Mouse (Mus musculus) myocyte (in vitro differentiated cells): ENCODE measurements around the gene Zc3h7a.

Experiments used
- E2F4 ChIP-seq: IDR thresholded peaks from one replicate; pipeline ENCODE4 v1.6.1; 2011; ENCODE audit warnings: mild to moderate bottlenecking, control low read depth, moderate library complexity; ENCODE audit not compliant: insufficient read depth
- MAX ChIP-seq: IDR thresholded peaks from one replicate; pipeline ENCODE4 v1.6.1; 2011; ENCODE audit warnings: low read depth, mild to moderate bottlenecking, control low read depth
- MYOG ChIP-seq, 3 experiments: IDR thresholded peaks; one replicate each; pipeline ENCODE4 v1.6.1; 2011; ENCODE audit warnings: control low read depth in 2 of 3, low read depth in 2 of 3, mild to moderate bottlenecking in 2 of 3; ENCODE audit not compliant: insufficient read length in 2 of 3, control insufficient read depth in 1 of 3, insufficient read depth in 1 of 3
- POLR2A ChIP-seq: IDR thresholded peaks from one replicate; pipeline ENCODE4 v1.6.1; 2011; ENCODE audit warnings: low read depth, mild to moderate bottlenecking, control low read depth, moderate library complexity; ENCODE audit not compliant: insufficient read length
- REST ChIP-seq: IDR thresholded peaks from one replicate; pipeline ENCODE4 v1.6.1; 2011; ENCODE audit warnings: mild to moderate bottlenecking, control low read depth, moderate library complexity; ENCODE audit not compliant: insufficient read depth, insufficient read length
- TCF12 ChIP-seq: IDR thresholded peaks from one replicate; pipeline ENCODE4 v1.6.1; 2011; ENCODE audit warnings: mild to moderate bottlenecking, control low read depth; ENCODE audit not compliant: poor library complexity, insufficient read depth, severe bottlenecking
- TCF3 ChIP-seq: IDR thresholded peaks from one replicate; pipeline ENCODE4 v1.6.1; 2011; ENCODE audit warnings: low read depth, control low read depth; ENCODE audit not compliant: insufficient read length
- USF1 ChIP-seq: IDR thresholded peaks from one replicate; pipeline ENCODE4 v1.6.1; 2011; ENCODE audit warnings: low read depth, mild to moderate bottlenecking, control low read depth, moderate library complexity

GRCm38 (mm10) chr16:11122625-11123024 is 53.6 kb downstream of the Zc3h7a start:
- no peak for TF ChIP-seq MAX
- TF ChIP-seq POLR2A = no peak
- no peak for TF ChIP-seq MYOG (IDR thresholded peaks at IDR 0.05; ENCODE audit: control insufficient read depth in 1 of 3, insufficient read depth in 1 of 3, insufficient read length in 2 of 3, low read depth in 2 of 3)
- TF ChIP-seq E2F4 = no peak
- TF ChIP-seq TCF12 = no peak
- no peak for TF ChIP-seq USF1
- TF ChIP-seq REST = no peak
- no peak for TF ChIP-seq TCF3
